In the genomic region with DNA sequence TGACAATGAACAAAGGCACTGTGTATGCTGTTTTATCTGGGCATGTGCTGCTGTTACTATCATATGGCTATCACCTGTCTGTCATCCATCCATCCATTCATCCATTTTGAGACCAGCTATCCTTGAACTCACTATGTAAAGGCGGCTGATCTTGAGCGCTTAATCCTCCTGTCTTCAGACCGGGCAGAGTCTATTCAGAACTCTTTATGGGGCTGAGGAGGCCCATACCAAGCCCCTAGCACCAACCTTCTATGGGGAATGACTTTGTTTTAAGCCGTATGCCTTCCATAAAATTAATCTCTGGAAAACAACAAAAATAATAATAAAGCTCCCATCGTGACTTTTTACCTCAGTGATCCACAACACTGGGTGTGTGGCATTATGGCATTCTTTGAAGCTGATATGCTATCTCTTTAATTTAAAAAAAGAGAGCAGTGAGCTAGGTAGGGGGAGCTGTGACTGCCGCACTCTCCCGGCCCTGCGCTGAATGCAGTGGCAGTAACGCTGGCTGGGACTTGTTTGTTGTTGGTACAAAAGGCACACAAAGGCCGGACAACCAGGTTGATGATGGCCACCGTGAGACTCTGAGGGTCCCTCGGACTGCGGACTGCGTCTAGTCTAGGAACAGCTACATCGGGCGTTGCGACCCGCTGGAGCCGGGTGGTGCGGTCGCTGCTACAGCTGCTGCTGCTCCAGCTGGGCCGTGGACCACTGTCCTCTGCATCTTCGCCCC, we compare ENCODE assay signal across 9 mouse cellular contexts. TPM values are rescaled to one million over a fixed set of nuclear protein-coding genes. Genes with fewer than 3 reads are reported as not detected.
DNase-seq lines count a peak whose midpoint lies in the region; ATAC-seq and TF ChIP-seq lines count a peak whose summit lies in the region.
"Had no signal": no experiment of that assay in that cellular context is flagged by ENCODE, and none has a peak within 500 bp of the region (broad histone marks: within the 10 kb centered on the region; RNA-seq: fewer than 3 reads in every experiment).

A gene (plus strand): TSS at position 464 of the 733 bp plus-strand sequence.

- H3K4me2 ChIP-seq in kidney, embryonic 16.5 days (replicated peaks; ENCODE audit: low read depth, low read length), result peak within 1 kb of the TSS; percentile 78
- H3K4me2 ChIP-seq in hindbrain, embryonic 11.5 days (replicated peaks; ENCODE audit: low read depth, low read length), result peak within 1 kb of the TSS; percentile 60
- H3K4me2 ChIP-seq in limb, embryonic 11.5 days (ENCODE audit: low read depth, severe bottlenecking), result peak within 1 kb of the TSS; percentile 76

- DNase-seq in kidney, adult 11 months, result no peak
- peak; percentile 60 for DNase-seq in cerebellum, adult 9-10 months
- DNase-seq in hindbrain, embryonic 11.5 days (ENCODE audit: low spot score), result peak; percentile 70
- DNase-seq in limb, embryonic 11.5 days (ENCODE audit: low spot score), result peak; percentile 69
- no peak for DNase-seq in ovary, postnatal 14 days (ENCODE audit: low spot score)

- H3K27ac ChIP-seq in kidney, embryonic 16.5 days (ENCODE audit: low read length), result no peak within 1 kb of the TSS
- H3K27ac ChIP-seq in hindbrain, embryonic 11.5 days (ENCODE audit: low read depth, low read length), result no peak within 1 kb of the TSS
- H3K27ac ChIP-seq in limb, embryonic 11.5 days (replicated peaks; ENCODE audit: low read depth, low read length), result no peak within 1 kb of the TSS
- no peak within 1 kb of the TSS for H3K27ac ChIP-seq in olfactory bulb, adult 2 months (ENCODE audit: insufficient read depth, low read depth, low read length)
- H3K27ac ChIP-seq: macrophage had no signal

- 0 out of 2 replicates have a peak, but pooled peaks have one; percentile 42 for ATAC-seq in kidney, embryonic 16.5 days (ENCODE audit: low FRiP score, low TSS enrichment)
- peak; percentile 91 for ATAC-seq in frontal cortex, adult (ENCODE audit: low TSS enrichment)
- ATAC-seq in hindbrain, embryonic 11.5 days (ENCODE audit: low FRiP score), result peak; percentile 49
- no peak for ATAC-seq in limb, embryonic 11.5 days (ENCODE audit: insufficient number of reproducible peaks, low FRiP score, low TSS enrichment, low read depth)

- H3K9me3 ChIP-seq in kidney, embryonic 16.5 days (ENCODE audit: low read length), result no peaks in the 10 kb centered on the region
- no peaks in the 10 kb centered on the region for H3K9me3 ChIP-seq in hindbrain, embryonic 11.5 days (ENCODE audit: control insufficient read depth, low read length)
- no peaks in the 10 kb centered on the region for H3K9me3 ChIP-seq in limb, embryonic 11.5 days (ENCODE audit: control insufficient read depth, low read length)

- TF ChIP-seq POLR2A in olfactory bulb, adult 2 months (IDR thresholded peaks at IDR 0.05; ENCODE audit: insufficient read depth, low read depth, low read length), result no peak

- peaks cover 4% of the 10 kb centered on the region; the same call in 1 of the 2 replicates for H3K27me3 ChIP-seq in kidney, embryonic 16.5 days (ENCODE audit: insufficient read depth, low read length)
- H3K27me3 ChIP-seq in hindbrain, embryonic 11.5 days (ENCODE audit: control insufficient read depth, insufficient read depth, low read length), result no peaks in the 10 kb centered on the region
- H3K27me3 ChIP-seq in limb, embryonic 11.5 days (ENCODE audit: control insufficient read depth, insufficient read depth, low read length), result 0 out of 2 replicates have a peak, but pooled peaks cover 4% of the 10 kb centered on the region

- WGBS in kidney, embryonic 16.5 days, result 5% methylated on average over 23 of the region's 23 CpGs
- 5% methylated on average over 23 of the region's 23 CpGs for WGBS in hindbrain, embryonic 11.5 days
- 5% methylated on average over 23 of the region's 23 CpGs for WGBS in limb, embryonic 11.5 days
- WGBS in olfactory bulb, adult 2 months, result 4% methylated on average over 23 of the region's 23 CpGs

- peaks cover 4% of the 10 kb centered on the region; the same call in 1 of the 2 replicates for H3K4me1 ChIP-seq in kidney, embryonic 16.5 days (ENCODE audit: insufficient read depth, low read length)
- H3K4me1 ChIP-seq in hindbrain, embryonic 11.5 days (replicated peaks; ENCODE audit: control insufficient read depth, insufficient read depth, low read length), result no peaks in the 10 kb centered on the region
- 0 out of 2 replicates have a peak, but pooled peaks cover 3% of the 10 kb centered on the region for H3K4me1 ChIP-seq in limb, embryonic 11.5 days (ENCODE audit: control insufficient read depth, insufficient read depth, low read length)
- H3K4me1 ChIP-seq in olfactory bulb, adult 2 months (ENCODE audit: control insufficient read depth, insufficient read depth, low read length), result peaks cover 8% of the 10 kb centered on the region

- H3K4me3 ChIP-seq in kidney, embryonic 16.5 days (ENCODE audit: low read length), result peak within 1 kb of the TSS; percentile 55
- H3K4me3 ChIP-seq in hindbrain, embryonic 11.5 days (ENCODE audit: low read depth, low read length), result peak within 1 kb of the TSS; percentile 41
- H3K4me3 ChIP-seq in limb, embryonic 11.5 days (ENCODE audit: low read depth, low read length), result peak within 1 kb of the TSS; percentile 40
- H3K4me3 ChIP-seq in olfactory bulb, adult 2 months (ENCODE audit: insufficient read depth, low read depth, low read length), result peak within 1 kb of the TSS; percentile 59

- H3K9ac ChIP-seq in kidney, embryonic 16.5 days (replicated peaks; ENCODE audit: low read length), result peak within 1 kb of the TSS; percentile 64
- peak within 1 kb of the TSS; percentile 58 for H3K9ac ChIP-seq in hindbrain, embryonic 11.5 days (ENCODE audit: low read depth, low read length)
- H3K9ac ChIP-seq in limb, embryonic 11.5 days (ENCODE audit: low read length), result peak within 1 kb of the TSS; percentile 70

- no peak for TF ChIP-seq CTCF in olfactory bulb, adult 2 months (IDR thresholded peaks at IDR 0.05; ENCODE audit: insufficient read depth, low read depth, low read length)

- no peaks in the 10 kb centered on the region for H3K36me3 ChIP-seq in kidney, embryonic 16.5 days (ENCODE audit: insufficient read depth, low read length)
- H3K36me3 ChIP-seq in hindbrain, embryonic 11.5 days (ENCODE audit: control insufficient read depth, insufficient read depth, low read length), result no peaks in the 10 kb centered on the region
- no peaks in the 10 kb centered on the region for H3K36me3 ChIP-seq in limb, embryonic 11.5 days (ENCODE audit: control insufficient read depth, insufficient read depth, low read length)

RNA-seq across cellular contexts. Expression of the gene that starts here (rescaled TPM):
- 1.5 and 1.7 TPM in 2 replicates for polyA plus RNA-seq in kidney, embryonic 16.5 days (2015; fragmentation: Nextera tagmentation; extraction: Ambion mirVana)
- 5.8 and 8.3 TPM in 2 replicates for polyA plus RNA-seq in hindbrain, embryonic 11.5 days (2014; fragmentation: Nextera tagmentation; extraction: Ambion mirVana)
- polyA plus RNA-seq in limb, embryonic 11.5 days (2014; fragmentation: Nextera tagmentation; extraction: Ambion mirVana), result 3.1 and 3.5 TPM in 2 replicates
- 64.4 TPM in 1 of 2 replicates, not detected in the other for polyA plus RNA-seq in olfactory bulb, adult 2 months (2012; ENCODE audit: insufficient read depth, insufficient read length, low replicate concordance, missing spikeins)

Comparison
In these comparisons a context has a peak if more than half of its experiments do, and no peak if none do; other contexts are left out.
1. DNase-seq: peak in cerebellum, adult 9-10 months (single experiment), hindbrain, embryonic 11.5 days (single experiment) and limb, embryonic 11.5 days (single experiment); none in kidney, adult 11 months (single experiment) and ovary, postnatal 14 days (single experiment).
2. Peak in every context shown above with its lines, with median percentiles within 50 percentile points of each other: H3K4me2 ChIP-seq, H3K4me3 ChIP-seq and H3K9ac ChIP-seq.